Mouse (Mus musculus): ENCODE results near the gene Zfp575. TPM values are rescaled to one million over a fixed set of nuclear protein-coding genes. Genes with fewer than 3 reads are reported as not detected.

Zfp575 gene
- polyA plus RNA-seq, 2 experiments: 0.04 to 0.09 TPM

- TF ChIP-seq CTCF (IDR thresholded peaks at IDR 0.05; ENCODE audit: low read depth): peak; percentile 100
- TF ChIP-seq EP300 (IDR thresholded peaks at IDR 0.05; ENCODE audit: low read depth): no peak
- Histone ChIP-seq H3K9me3 (ENCODE audit: control insufficient read depth, low read length) (no peaks in the 10 kb centered on the region), H3K4me2 (ENCODE audit: low read depth) (peak overlapping the region; percentile 35), H3K9ac (replicated peaks) (no peak overlapping the region), H3K4me3 (ENCODE audit: insufficient read depth in 1 of 2, low read depth in 2 of 2, low read length in 2 of 2) (no peak overlapping the region), H3K36me3 (replicated peaks; ENCODE audit: control insufficient read depth, insufficient read depth, low read depth) (no peaks in the 10 kb centered on the region), H3K27ac (no peak overlapping the region), H3K27me3 (ENCODE audit: control insufficient read depth, insufficient read depth, low read length) (no peaks in the 10 kb centered on the region), H3K4me1 (replicated peaks; ENCODE audit: control insufficient read depth in 2 of 2, insufficient read depth in 2 of 2, low read length in 1 of 2) (peaks cover 0 to 2% of the 10 kb centered on the region in 2 experiments; a peak in 1 of 4 replicates)
- 2% methylated on average over 13 of the region's 13 CpGs for WGBS (ENCODE audit: insufficient replicate concordance)
- ATAC-seq (ENCODE audit: insufficient read depth) (peak; percentile 81), DNase-seq (ENCODE audit: low read depth in 3 of 3, low spot score in 3 of 3) (peak; percentile 81 to 84 (median 83))
Measured at GRCm38 (mm10) chr7:24600941-24601597, 13.6 kb upstream of the Zfp575 start.

- TF ChIP-seq EP300 (IDR thresholded peaks at IDR 0.05; ENCODE audit: low read depth): no peak
- TF ChIP-seq CTCF (IDR thresholded peaks at IDR 0.05; ENCODE audit: low read depth): peak; percentile 58
- Histone ChIP-seq H3K27ac (no peak overlapping the region), H3K27me3 (ENCODE audit: control insufficient read depth, insufficient read depth, low read length) (no peaks in the 10 kb centered on the region), H3K4me2 (ENCODE audit: low read depth) (no peak overlapping the region), H3K4me1 (replicated peaks; ENCODE audit: control insufficient read depth in 2 of 2, insufficient read depth in 2 of 2, low read length in 1 of 2) (peaks cover 0 to 4% of the 10 kb centered on the region in 2 experiments; a peak in 1 of 4 replicates), H3K9me3 (ENCODE audit: control insufficient read depth, low read length) (no peaks in the 10 kb centered on the region), H3K9ac (replicated peaks) (no peak overlapping the region), H3K36me3 (replicated peaks; ENCODE audit: control insufficient read depth, insufficient read depth, low read depth) (no peaks in the 10 kb centered on the region), H3K4me3 (ENCODE audit: insufficient read depth in 1 of 2, low read depth in 2 of 2, low read length in 2 of 2) (no peak overlapping the region)
- ATAC-seq (ENCODE audit: insufficient read depth) (no peak), DNase-seq (ENCODE audit: low read depth in 3 of 3, low spot score in 3 of 3) (no peak)
- WGBS (ENCODE audit: insufficient replicate concordance): 72% methylated on average over 15 of the region's 15 CpGs
Measured at GRCm38 (mm10) chr7:24599211-24600067, 12.0 kb upstream of the Zfp575 start.

DNA sequence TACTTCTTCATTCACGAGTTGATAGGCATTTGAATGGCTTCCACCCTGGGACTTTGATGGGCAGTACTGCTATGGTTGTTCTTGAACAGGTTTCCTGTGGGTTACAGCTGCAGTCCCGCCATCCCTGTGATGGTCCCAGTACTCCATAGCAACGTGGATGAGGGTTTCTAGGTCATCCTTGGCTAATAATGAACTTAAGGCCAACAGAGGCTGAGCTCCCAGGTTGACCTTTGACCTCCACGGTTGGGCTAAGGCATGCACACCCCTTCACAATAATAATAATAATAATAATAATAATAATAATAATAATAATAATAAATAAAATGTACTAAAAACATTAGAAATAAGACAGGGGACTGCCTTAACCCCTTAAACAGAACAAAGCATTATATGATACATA, 10.7 kb upstream of the Zfp575 start:
- H3K27ac ChIP-seq: no peak overlapping the region
- H3K4me1 ChIP-seq (replicated peaks; ENCODE audit: control insufficient read depth in 2 of 2, insufficient read depth in 2 of 2, low read length in 1 of 2): peaks cover 5 to 15% of the 10 kb centered on the region in 2 experiments
- no peak for ATAC-seq (ENCODE audit: insufficient read depth)
- no peak for DNase-seq (ENCODE audit: low read depth in 3 of 3, low spot score in 3 of 3)
- H3K36me3 ChIP-seq (replicated peaks; ENCODE audit: control insufficient read depth, insufficient read depth, low read depth): no peaks in the 10 kb centered on the region
- H3K4me3 ChIP-seq (ENCODE audit: insufficient read depth in 1 of 2, low read depth in 2 of 2, low read length in 2 of 2): no peak overlapping the region
- TF ChIP-seq CTCF (IDR thresholded peaks at IDR 0.05; ENCODE audit: low read depth) (no peak), EP300 (IDR thresholded peaks at IDR 0.05; ENCODE audit: low read depth) (no peak)
- H3K9me3 ChIP-seq (ENCODE audit: control insufficient read depth, low read length): no peaks in the 10 kb centered on the region
- H3K4me2 ChIP-seq (ENCODE audit: low read depth): no peak overlapping the region
- H3K9ac ChIP-seq (replicated peaks): no peak overlapping the region
- H3K27me3 ChIP-seq (ENCODE audit: control insufficient read depth, insufficient read depth, low read length): no peaks in the 10 kb centered on the region
- WGBS (ENCODE audit: insufficient replicate concordance): 49% methylated on average over 4 of the region's 4 CpGs

GRCm38 (mm10) chr7:24595464-24595863, 8.0 kb upstream of the Zfp575 start:
- no peak for DNase-seq (ENCODE audit: low read depth in 3 of 3, low spot score in 3 of 3)
- no peak overlapping the region for H3K27ac ChIP-seq
- no peak overlapping the region for H3K9ac ChIP-seq (replicated peaks)
- ATAC-seq (ENCODE audit: insufficient read depth): no peak
- H3K36me3 ChIP-seq (replicated peaks; ENCODE audit: control insufficient read depth, insufficient read depth, low read depth): no peaks in the 10 kb centered on the region
- WGBS (ENCODE audit: insufficient replicate concordance): 37% methylated on average over 2 of the region's 2 CpGs
- peaks cover 20 to 39% of the 10 kb centered on the region in 2 experiments for H3K4me1 ChIP-seq (replicated peaks; ENCODE audit: control insufficient read depth in 2 of 2, insufficient read depth in 2 of 2, low read length in 1 of 2)
- H3K27me3 ChIP-seq (ENCODE audit: control insufficient read depth, insufficient read depth, low read length): no peaks in the 10 kb centered on the region
- peak overlapping the region; percentile 8; the same call in 1 of the 2 replicates for H3K4me2 ChIP-seq (ENCODE audit: low read depth)
- H3K4me3 ChIP-seq (ENCODE audit: insufficient read depth in 1 of 2, low read depth in 2 of 2, low read length in 2 of 2): no peak overlapping the region
- no peaks in the 10 kb centered on the region for H3K9me3 ChIP-seq (ENCODE audit: control insufficient read depth, low read length)
- no peak for TF ChIP-seq CTCF (IDR thresholded peaks at IDR 0.05; ENCODE audit: low read depth)
- no peak for TF ChIP-seq EP300 (IDR thresholded peaks at IDR 0.05; ENCODE audit: low read depth)

DNA sequence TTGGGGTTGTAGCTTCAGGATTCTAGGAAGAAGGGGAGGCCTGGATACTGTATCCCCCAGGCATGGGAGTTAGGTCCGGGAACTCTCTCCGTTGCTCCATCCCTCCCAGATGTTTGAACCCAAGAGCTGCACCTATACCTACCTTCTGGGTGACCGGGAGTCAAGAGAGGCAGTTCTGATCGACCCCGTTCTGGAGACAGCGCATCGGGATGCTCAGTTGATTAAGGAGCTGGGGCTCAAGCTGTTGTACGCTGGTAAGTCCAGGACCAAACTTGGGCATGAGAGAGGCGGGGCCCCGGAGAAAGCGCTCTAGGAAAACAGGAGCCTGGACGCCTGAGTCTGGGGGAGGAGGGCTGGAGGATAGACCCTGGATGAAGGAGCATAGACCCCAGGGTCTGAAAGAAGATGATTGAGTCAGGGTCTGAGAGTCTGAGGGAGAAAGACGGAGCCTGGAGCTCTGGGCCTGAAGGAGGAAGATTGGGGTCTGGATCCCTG, 6.9 kb upstream of the Zfp575 start:
- Histone ChIP-seq H3K4me1 (replicated peaks; ENCODE audit: control insufficient read depth in 2 of 2, insufficient read depth in 2 of 2, low read length in 1 of 2) (peaks cover 20 to 41% of the 10 kb centered on the region in 2 experiments), H3K9me3 (ENCODE audit: control insufficient read depth, low read length) (no peaks in the 10 kb centered on the region), H3K4me3 (ENCODE audit: insufficient read depth in 1 of 2, low read depth in 2 of 2, low read length in 2 of 2) (peak overlapping the region; percentile 69 to 74), H3K27me3 (ENCODE audit: control insufficient read depth, insufficient read depth, low read length) (no peaks in the 10 kb centered on the region), H3K27ac (no peak overlapping the region), H3K36me3 (replicated peaks; ENCODE audit: control insufficient read depth, insufficient read depth, low read depth) (no peaks in the 10 kb centered on the region), H3K4me2 (ENCODE audit: low read depth) (peak overlapping the region; percentile 82), H3K9ac (replicated peaks) (peak overlapping the region; percentile 68)
- DNase-seq (ENCODE audit: low read depth in 3 of 3, low spot score in 3 of 3) (no peak), ATAC-seq (ENCODE audit: insufficient read depth) (no peak)
- no peak for TF ChIP-seq EP300 (IDR thresholded peaks at IDR 0.05; ENCODE audit: low read depth)
- no peak for TF ChIP-seq CTCF (IDR thresholded peaks at IDR 0.05; ENCODE audit: low read depth)
- 16% methylated on average over 13 of the region's 13 CpGs for WGBS (ENCODE audit: insufficient replicate concordance)

Data from liver, embryonic 14.5 days (tissue).